Mouse (Mus musculus) kidney, embryonic 16.5 days (tissue): ENCODE results near the gene B3gnt2. TPM values are rescaled to one million over a fixed set of nuclear protein-coding genes. Genes with fewer than 3 reads are reported as not detected.

ENCODE experiments used
- ATAC-seq: fragments of 200-750 bp; cut with Nextera tagmentation; 2 replicates; pipeline ENCODE4 v1.8.0; 2017; ENCODE audit warnings: moderate TSS enrichment; ENCODE audit not compliant: low FRiP score, low TSS enrichment
- H3K27ac ChIP-seq: fragments of 300-500 bp; sonication (generic); 2 replicates; pipeline ENCODE4 v1.5.1; 2014; ENCODE audit warnings: low read length
- H3K27me3 ChIP-seq: fragments of 300-500 bp; sonication (generic); 2 replicates; pipeline ENCODE4 v1.6.1; 2014; ENCODE audit warnings: low read length, control low read depth, mixed read lengths; ENCODE audit not compliant: insufficient read depth
- H3K36me3 ChIP-seq: fragments of 300-500 bp; sonication (generic); 2 replicates; pipeline ENCODE4 v1.6.1; 2014; ENCODE audit warnings: low read length, control low read depth, mixed read lengths; ENCODE audit not compliant: insufficient read depth
- H3K4me1 ChIP-seq: fragments of 300-500 bp; sonication (generic); 2 replicates; pipeline ENCODE4 v1.6.1; 2014; ENCODE audit warnings: low read length, control low read depth, mixed read lengths; ENCODE audit not compliant: insufficient read depth
- H3K4me2 ChIP-seq: fragments of 300-500 bp; sonication (generic); replicated peaks from 2 replicates; pipeline ENCODE4 v1.6.1; 2014; ENCODE audit warnings: low read depth, low read length
- H3K4me3 ChIP-seq: fragments of 300-500 bp; sonication (generic); 2 replicates; pipeline ENCODE4 v1.5.1; 2014; ENCODE audit warnings: mild to moderate bottlenecking, low read length
- H3K9ac ChIP-seq: fragments of 300-500 bp; sonication (generic); replicated peaks from 2 replicates; pipeline ENCODE4 v1.6.1; 2014; ENCODE audit warnings: low read length
- H3K9me3 ChIP-seq: fragments of 300-500 bp; sonication (generic); 2 replicates; pipeline ENCODE4 v1.6.1; 2016; ENCODE audit warnings: low read length, control low read depth
- WGBS: fragments of 180-500 bp; shearing (Covaris S2); extraction: QIAGEN DNeasy Blood & Tissue Kit; methylation state at CpG from one replicate; pipeline ENCODE4 v1.1.7; 2014; 5-methylcytosine and 5-hydroxymethylcytosine counted together
- polyA plus RNA-seq: library from polyadenylated mRNA; unstranded; fragments of >200 nt; fragmentation: Nextera tagmentation; extraction: Ambion mirVana; gene quantifications from 2 replicates; pipeline ENCODE4 v1.2.1, GENCODE M21; 2015

The B3gnt2 gene
- polyA plus RNA-seq, 1 experiment from 2014 or later, result 13.2 TPM

DNA sequence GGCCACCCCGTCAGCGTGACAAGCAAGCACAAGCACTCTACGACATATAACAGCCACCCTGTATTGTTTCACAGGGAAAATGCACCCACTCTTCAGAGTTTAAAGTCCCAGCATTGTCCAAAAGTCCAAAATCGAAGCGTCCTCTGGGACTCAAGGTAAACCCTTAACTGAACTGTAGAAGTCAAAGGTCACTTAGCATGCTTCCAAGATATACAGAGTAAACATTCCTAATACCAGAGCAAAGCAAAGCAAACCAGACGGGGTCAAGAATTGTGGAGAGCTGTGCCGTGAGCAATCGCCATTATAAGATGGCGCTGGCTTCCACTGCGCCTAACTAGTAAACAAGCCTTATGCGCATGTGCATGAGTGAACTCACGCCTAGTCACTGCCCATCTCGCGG is 34.7 kb downstream of the B3gnt2 start:
- WGBS, result 88% methylated on average over 14 of the region's 14 CpGs
- ATAC-seq, result no peak
- Histone ChIP-seq H3K4me1 (no peaks in the 10 kb centered on the region), H3K36me3 (no peaks in the 10 kb centered on the region), H3K27me3 (no peaks in the 10 kb centered on the region), H3K4me2 (no peak overlapping the region), H3K9me3 (no peaks in the 10 kb centered on the region), H3K27ac (no peak overlapping the region), H3K9ac (no peak overlapping the region), H3K4me3 (no peak overlapping the region)

DNA sequence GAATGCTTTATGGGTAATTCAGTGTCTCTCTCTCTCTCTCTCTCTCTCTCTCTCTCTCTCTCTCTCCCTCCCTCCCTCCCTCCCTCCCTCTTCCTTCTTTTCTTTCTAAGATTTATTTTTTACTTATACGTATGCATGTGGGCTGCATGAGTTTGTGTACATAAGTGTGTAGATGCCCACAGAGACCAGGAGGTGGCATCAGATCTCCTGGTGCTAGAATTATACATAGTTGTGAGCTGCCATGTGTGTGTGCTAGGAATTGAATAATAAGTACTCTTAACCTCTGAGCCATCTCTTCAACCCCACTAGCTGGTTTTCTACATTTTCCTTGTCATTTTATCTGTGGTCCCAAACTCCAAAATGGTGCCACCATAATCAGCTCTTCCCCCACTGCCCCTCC is 35.2 kb downstream of the B3gnt2 start:
- WGBS, result 100% methylated on average over 1 of the region's 1 CpGs
- no peak for ATAC-seq

DNA sequence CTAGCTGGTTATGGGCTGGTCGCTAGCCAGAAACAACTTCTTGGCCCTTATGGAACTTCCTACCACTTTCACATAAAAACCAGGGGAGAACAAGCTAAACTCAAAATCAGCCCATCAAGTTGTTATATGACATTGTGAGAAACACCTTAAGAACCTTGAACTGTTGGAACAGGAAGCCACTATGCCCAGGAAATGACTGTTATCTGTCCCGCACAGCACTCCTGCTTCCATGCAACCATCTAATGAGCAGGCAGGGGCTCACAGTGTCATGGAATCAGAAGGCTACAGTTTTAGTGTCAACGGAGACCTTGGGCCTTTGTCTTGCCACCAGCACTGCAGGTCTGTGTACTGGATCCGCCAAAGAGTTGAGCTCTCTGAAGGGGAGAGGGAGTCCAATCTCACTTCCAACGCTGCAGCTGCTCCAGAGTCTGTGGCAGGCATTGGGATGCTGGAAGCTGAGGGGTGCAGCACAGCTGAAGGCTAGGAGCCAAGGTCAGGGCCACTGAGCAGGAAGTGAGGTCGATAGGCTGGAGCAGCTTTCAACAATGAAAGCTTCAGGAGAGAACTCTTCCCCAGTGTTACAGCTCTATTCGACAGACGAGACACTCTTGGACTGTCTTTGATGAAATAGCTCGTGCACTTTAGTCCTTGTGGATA is 36.6 kb downstream of the B3gnt2 start:
- Histone ChIP-seq H3K4me2 (no peak overlapping the region), H3K27ac (no peak overlapping the region), H3K4me3 (no peak overlapping the region), H3K9ac (no peak overlapping the region), H3K36me3 (no peaks in the 10 kb centered on the region), H3K9me3 (no peaks in the 10 kb centered on the region), H3K27me3 (no peaks in the 10 kb centered on the region), H3K4me1 (no peaks in the 10 kb centered on the region)
- WGBS, result 67% methylated on average over 9 of the region's 9 CpGs
- ATAC-seq, result no peak

More for the DNA sequence above, 35.2 kb downstream of the B3gnt2 start:
- Histone ChIP-seq H3K9me3 (no peaks in the 10 kb centered on the region), H3K4me3 (no peak overlapping the region), H3K9ac (no peak overlapping the region), H3K27me3 (no peaks in the 10 kb centered on the region), H3K4me2 (no peak overlapping the region), H3K27ac (no peak overlapping the region), H3K36me3 (no peaks in the 10 kb centered on the region), H3K4me1 (no peaks in the 10 kb centered on the region)

DNA sequence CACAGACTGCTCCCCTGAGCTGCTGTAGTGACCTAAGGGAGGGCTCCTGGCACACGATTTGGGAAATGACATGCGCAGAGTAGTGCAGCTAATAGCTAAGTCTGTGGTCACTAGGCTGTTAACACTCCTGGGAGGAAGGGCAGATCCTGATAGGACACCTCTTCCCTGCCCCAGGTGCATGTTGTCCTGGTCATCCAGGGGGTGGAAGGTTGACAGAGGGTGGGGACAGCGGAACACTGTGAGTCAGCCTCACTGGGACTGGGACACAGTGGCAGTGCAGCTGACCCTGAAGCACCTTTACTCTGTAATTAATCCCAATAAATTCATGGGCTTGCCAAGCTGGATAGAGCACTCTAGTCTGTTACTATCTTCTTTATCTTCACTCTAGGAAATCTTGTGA is 39.5 kb downstream of the B3gnt2 start:
- Histone ChIP-seq H3K9me3 (no peaks in the 10 kb centered on the region), H3K9ac (no peak overlapping the region), H3K4me2 (no peak overlapping the region), H3K27me3 (no peaks in the 10 kb centered on the region), H3K4me3 (no peak overlapping the region), H3K27ac (no peak overlapping the region), H3K4me1 (no peaks in the 10 kb centered on the region), H3K36me3 (no peaks in the 10 kb centered on the region)
- WGBS, result 63% methylated on average over 3 of the region's 3 CpGs
- ATAC-seq, result no peak

DNA sequence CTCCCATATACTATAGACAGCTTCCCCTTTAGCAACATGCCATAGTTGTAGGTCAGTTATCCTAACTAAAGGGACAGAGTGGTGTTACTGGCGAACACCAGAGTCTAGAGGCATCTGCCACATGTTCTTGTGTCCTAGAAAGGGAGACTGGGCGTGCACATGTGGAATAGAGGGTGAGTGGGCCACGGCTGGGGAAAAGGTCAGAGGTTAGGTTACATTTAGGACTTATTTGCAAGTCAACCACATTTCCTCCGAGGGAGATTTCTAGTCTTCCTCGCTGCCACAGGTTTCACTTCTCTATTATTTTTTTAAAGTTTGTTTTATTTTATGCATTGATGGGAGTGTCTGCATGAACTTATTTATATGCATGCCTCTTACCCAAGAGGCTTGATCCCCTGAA is 42.4 kb downstream of the B3gnt2 start:
- no peaks in the 10 kb centered on the region for H3K36me3 ChIP-seq
- no peaks in the 10 kb centered on the region for H3K9me3 ChIP-seq
- H3K4me3 ChIP-seq, result no peak overlapping the region
- H3K4me2 ChIP-seq, result no peak overlapping the region
- H3K4me1 ChIP-seq, result no peaks in the 10 kb centered on the region
- H3K9ac ChIP-seq, result no peak overlapping the region
- H3K27ac ChIP-seq, result no peak overlapping the region
- no peaks in the 10 kb centered on the region for H3K27me3 ChIP-seq
- WGBS, result 80% methylated on average over 5 of the region's 5 CpGs
- no peak for ATAC-seq

DNA sequence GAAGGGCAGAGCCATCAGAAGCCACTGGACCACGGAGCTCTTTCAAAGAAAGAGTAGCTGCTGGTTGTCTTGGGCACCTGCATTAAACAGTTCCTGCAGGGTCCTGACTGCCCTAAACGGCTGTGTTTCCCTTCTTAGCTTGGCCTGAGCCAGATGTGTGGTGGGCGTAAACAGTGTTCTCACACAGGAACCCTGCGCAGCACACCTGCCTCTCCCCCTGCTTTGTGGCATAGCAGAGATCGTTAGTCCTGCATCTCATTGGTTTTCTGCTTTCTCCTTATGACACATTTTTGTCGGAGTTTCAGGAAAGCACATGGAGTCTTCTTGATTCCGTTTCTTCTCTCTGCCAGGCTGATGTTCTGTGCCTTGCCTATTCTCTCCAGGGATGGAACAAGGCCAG is 44.9 kb downstream of the B3gnt2 start:
- Histone ChIP-seq H3K9ac (no peak overlapping the region), H3K9me3 (no peaks in the 10 kb centered on the region), H3K4me2 (no peak overlapping the region), H3K36me3 (no peaks in the 10 kb centered on the region), H3K4me1 (no peaks in the 10 kb centered on the region), H3K27me3 (no peaks in the 10 kb centered on the region), H3K4me3 (no peak overlapping the region), H3K27ac (no peak overlapping the region)
- no peak for ATAC-seq
- 78% methylated on average over 7 of the region's 7 CpGs for WGBS

DNA sequence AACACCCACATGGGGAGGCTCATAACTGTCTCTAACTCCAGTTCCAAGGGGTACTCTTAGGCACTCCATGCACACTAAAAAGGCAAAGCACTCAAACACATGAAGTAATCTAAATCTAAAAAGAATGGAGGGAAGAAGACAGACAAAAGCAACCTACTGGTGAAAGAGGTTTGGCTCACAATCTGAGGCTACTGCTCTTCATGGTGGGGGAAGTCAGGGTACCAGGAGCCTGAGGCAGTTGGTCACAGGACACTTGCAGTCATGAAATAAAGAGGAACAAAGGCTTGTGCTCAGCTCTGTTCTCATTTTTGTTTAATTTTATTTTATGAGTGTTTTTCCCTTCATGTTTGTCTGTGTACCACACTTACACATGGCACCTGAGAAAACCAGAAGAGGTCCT is 45.6 kb downstream of the B3gnt2 start:
- ATAC-seq, result no peak
- Histone ChIP-seq H3K4me3 (no peak overlapping the region), H3K4me2 (no peak overlapping the region)

DNA sequence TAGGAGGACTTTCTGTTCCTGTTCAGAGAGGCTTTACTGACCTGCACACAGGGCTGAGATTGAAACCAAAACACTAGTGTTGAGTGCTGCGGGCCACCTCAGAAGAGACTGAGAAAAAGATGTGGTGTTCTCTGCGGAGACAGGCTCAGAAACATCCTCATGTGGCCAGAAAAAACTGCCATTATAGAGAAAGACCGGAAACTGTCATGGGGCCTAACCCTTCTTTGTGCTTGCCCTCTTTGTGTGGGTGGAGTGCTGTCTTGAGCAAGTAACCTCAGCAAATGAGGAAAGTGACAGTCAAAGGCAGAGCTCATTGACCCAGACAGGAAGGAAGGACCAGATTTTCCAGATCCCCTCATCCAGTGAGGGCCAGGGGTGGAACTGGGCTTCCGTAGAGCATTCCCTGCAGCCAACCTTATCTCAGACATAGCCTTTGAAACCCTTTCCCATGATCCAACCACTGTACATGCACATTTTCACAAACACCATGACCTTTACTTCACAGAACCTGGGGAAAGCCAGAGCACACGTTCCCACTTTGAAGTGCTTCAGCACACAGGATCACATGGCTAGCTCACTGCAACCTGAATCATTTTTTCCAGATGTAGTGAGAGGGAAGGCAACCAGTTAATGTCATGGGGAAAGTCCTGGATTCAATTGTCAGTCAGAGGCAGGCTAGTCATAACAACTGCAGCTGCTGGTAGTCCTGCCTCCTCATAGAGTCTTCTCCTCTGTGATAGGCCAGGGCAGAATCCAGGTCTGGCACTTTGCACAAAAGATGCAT is 46.6 kb downstream of the B3gnt2 start:
- 82% methylated on average over 5 of the region's 5 CpGs for WGBS
- Histone ChIP-seq H3K4me1 (no peaks in the 10 kb centered on the region), H3K9me3 (no peaks in the 10 kb centered on the region), H3K4me2 (no peak overlapping the region), H3K9ac (no peak overlapping the region), H3K27me3 (no peaks in the 10 kb centered on the region), H3K36me3 (no peaks in the 10 kb centered on the region), H3K4me3 (no peak overlapping the region), H3K27ac (no peak overlapping the region)
- no peak for ATAC-seq

More for the DNA sequence above, 45.6 kb downstream of the B3gnt2 start:
- Histone ChIP-seq H3K9me3 (no peaks in the 10 kb centered on the region), H3K27ac (no peak overlapping the region), H3K36me3 (no peaks in the 10 kb centered on the region), H3K4me1 (no peaks in the 10 kb centered on the region), H3K9ac (no peak overlapping the region), H3K27me3 (no peaks in the 10 kb centered on the region)

DNA sequence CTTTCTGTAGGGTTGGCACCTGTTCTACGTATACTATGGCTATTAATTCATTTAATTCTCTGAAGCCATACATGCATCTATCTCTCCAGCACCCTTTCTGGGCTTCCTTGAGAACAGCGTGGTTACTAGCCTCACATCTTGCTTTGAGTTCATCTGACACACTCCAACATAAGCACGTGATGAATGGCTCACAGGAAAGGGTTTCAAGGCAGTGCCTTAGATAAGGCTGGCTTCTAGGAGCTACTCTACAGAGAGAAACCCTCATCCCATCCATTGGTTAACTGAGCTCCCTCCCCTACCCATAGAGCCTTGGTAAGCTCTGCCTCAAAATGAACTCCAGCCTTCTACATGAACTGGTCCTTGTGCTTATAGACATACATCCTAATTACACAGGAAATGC is 47.3 kb downstream of the B3gnt2 start:
- H3K9me3 ChIP-seq, result no peaks in the 10 kb centered on the region
- no peak overlapping the region for H3K27ac ChIP-seq
- H3K36me3 ChIP-seq, result no peaks in the 10 kb centered on the region
- 84% methylated on average over 3 of the region's 3 CpGs for WGBS
- no peaks in the 10 kb centered on the region for H3K27me3 ChIP-seq
- no peak for ATAC-seq
- H3K4me1 ChIP-seq, result no peaks in the 10 kb centered on the region
- no peak overlapping the region for H3K4me3 ChIP-seq
- no peak overlapping the region for H3K9ac ChIP-seq
- H3K4me2 ChIP-seq, result no peak overlapping the region

DNA sequence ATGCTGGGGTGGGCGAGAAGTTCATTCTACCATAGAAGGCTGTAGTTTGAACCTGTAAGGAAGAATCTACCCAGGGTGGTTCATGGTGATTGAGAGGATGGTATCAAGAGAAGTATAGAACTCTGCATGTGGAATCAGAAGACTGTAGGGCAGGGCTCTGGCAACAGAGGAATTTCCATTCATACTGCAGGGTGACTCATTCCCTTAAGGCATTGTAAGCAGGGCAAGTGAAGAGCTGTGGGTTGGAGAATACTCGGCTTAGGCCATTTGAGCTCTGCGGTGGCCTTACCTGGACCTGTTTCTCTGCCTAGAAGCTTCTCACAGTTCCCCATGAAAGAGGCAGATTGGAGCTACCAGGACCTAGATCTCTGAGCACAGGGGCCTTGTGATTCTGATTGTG is 49.3 kb downstream of the B3gnt2 start:
- WGBS, result 93% methylated on average over 3 of the region's 3 CpGs
- no peak for ATAC-seq

More for the DNA sequence above, 49.3 kb downstream of the B3gnt2 start:
- Histone ChIP-seq H3K9ac (no peak overlapping the region), H3K4me2 (no peak overlapping the region), H3K4me3 (no peak overlapping the region), H3K4me1 (no peaks in the 10 kb centered on the region), H3K36me3 (no peaks in the 10 kb centered on the region), H3K9me3 (no peaks in the 10 kb centered on the region), H3K27ac (no peak overlapping the region), H3K27me3 (no peaks in the 10 kb centered on the region)
